Comparison of ENCODE assay signal across 8 mouse cellular contexts in the genomic region with DNA sequence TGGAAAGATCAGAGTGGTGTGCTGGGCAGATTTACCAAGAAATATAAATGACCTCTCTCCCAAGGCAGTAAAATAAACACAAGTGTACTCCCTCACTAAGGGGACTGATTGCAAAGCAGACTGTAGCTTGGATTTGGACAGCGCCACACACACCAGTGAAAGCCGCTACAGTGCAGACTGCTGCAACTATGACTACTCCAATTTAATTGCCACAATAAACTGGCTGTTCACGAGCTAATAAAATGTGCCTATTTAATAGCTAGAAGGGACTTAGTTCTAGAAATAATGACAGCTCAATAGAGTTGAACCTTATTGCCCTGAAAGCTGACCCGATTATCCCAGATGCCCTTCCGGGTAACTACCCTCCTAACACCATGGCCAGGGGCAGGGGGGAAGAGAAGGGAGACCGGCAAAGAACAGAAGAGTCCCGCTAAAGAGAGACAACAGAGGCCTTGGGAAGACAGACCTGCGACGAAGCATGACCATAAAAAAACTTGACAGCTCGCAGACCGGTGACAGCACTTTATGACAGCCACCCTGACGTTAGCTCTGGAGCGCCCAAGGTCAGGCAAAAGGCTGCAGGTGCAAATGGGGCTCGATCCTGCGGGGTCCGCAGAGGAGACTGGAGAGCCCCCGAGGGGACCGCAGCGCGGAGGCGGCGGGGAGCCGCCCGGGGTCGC. TPM values are rescaled to one million over a fixed set of nuclear protein-coding genes. Genes with fewer than 3 reads are reported as not detected.
DNase-seq lines count a peak whose midpoint lies in the region; ATAC-seq and TF ChIP-seq lines count a peak whose summit lies in the region.

No protein-coding gene starts in this region.

- no peak for ATAC-seq in kidney, embryonic 15.5 days (replicated peaks; ENCODE audit: low FRiP score)
- ATAC-seq in forebrain, postnatal 0 days = no peak
- ATAC-seq in liver, postnatal 0 days = peak; percentile 35

- no peaks in the 10 kb centered on the region; the same call in 1 of the 2 replicates for H3K36me3 ChIP-seq in kidney, embryonic 15.5 days
- no peaks in the 10 kb centered on the region for H3K36me3 ChIP-seq in forebrain, postnatal 0 days (ENCODE audit: insufficient read depth)
- H3K36me3 ChIP-seq in liver, postnatal 0 days (replicated peaks; ENCODE audit: insufficient read depth, low read length) = no peaks in the 10 kb centered on the region

- H3K9me3 ChIP-seq in kidney, embryonic 15.5 days (replicated peaks) = no peaks in the 10 kb centered on the region
- no peaks in the 10 kb centered on the region for H3K9me3 ChIP-seq in forebrain, postnatal 0 days (ENCODE audit: low read length)
- no peaks in the 10 kb centered on the region for H3K9me3 ChIP-seq in liver, postnatal 0 days (ENCODE audit: low read length)

- no peak for TF ChIP-seq CTCF in forebrain, postnatal 0 days (IDR thresholded peaks at IDR 0.05; ENCODE audit: low read depth)
- no peak for TF ChIP-seq CTCF in liver, postnatal 0 days (IDR thresholded peaks at IDR 0.05; ENCODE audit: low read depth)

- H3K9ac ChIP-seq in kidney, embryonic 15.5 days = peak overlapping the region; percentile 95
- peak overlapping the region; percentile 89 for H3K9ac ChIP-seq in forebrain, postnatal 0 days
- peak overlapping the region; percentile 84 for H3K9ac ChIP-seq in liver, postnatal 0 days (replicated peaks)

- H3K27ac ChIP-seq in kidney, embryonic 15.5 days = peak overlapping the region; percentile 97
- peak overlapping the region; percentile 94 for H3K27ac ChIP-seq in forebrain, postnatal 0 days (ENCODE audit: low read depth, low read length)
- H3K27ac ChIP-seq in liver, postnatal 0 days (ENCODE audit: low read depth) = peak overlapping the region; percentile 84

- DNase-seq in kidney, adult 18-20 months = no peak
- DNase-seq in NIH3T3 (ENCODE audit: low read depth) = peak; percentile 51
- DNase-seq in forebrain, postnatal 0 days = no peak
- no peak for DNase-seq in liver, postnatal 0 days
- no peak for DNase-seq in adrenal gland, postnatal 25 days
- DNase-seq in adrenal gland, adult 8-10 months = no peak
- no peak for DNase-seq in c-Kit-positive CD71-positive TER-119-positive erythroid progenitor cells, embryonic 14.5 days (ENCODE audit: low spot score)

- 3% methylated on average over 25 of the region's 25 CpGs for WGBS in kidney, embryonic 15.5 days
- 5% methylated on average over 25 of the region's 25 CpGs for WGBS in forebrain, postnatal 0 days
- 5% methylated on average over 24 of the region's 25 CpGs for WGBS in liver, postnatal 0 days (ENCODE audit: insufficient replicate concordance)

- H3K4me3 ChIP-seq in kidney, embryonic 15.5 days (replicated peaks) = peak overlapping the region; percentile 97
- peak overlapping the region; percentile 84 for H3K4me3 ChIP-seq in forebrain, postnatal 0 days (ENCODE audit: low read depth, low read length)
- H3K4me3 ChIP-seq in liver, postnatal 0 days (ENCODE audit: low read depth, low read length) = peak overlapping the region; percentile 84

- H3K4me1 ChIP-seq in kidney, embryonic 15.5 days = peaks cover 41% of the 10 kb centered on the region
- peaks cover 12% of the 10 kb centered on the region for H3K4me1 ChIP-seq in forebrain, postnatal 0 days (ENCODE audit: insufficient read depth)
- H3K4me1 ChIP-seq in liver, postnatal 0 days (ENCODE audit: insufficient read depth) = peaks cover 20% of the 10 kb centered on the region

- no peaks in the 10 kb centered on the region for H3K27me3 ChIP-seq in kidney, embryonic 15.5 days
- no peaks in the 10 kb centered on the region for H3K27me3 ChIP-seq in forebrain, postnatal 0 days (ENCODE audit: insufficient read depth, low read length)
- H3K27me3 ChIP-seq in liver, postnatal 0 days (ENCODE audit: insufficient read depth, low read length) = no peaks in the 10 kb centered on the region

- peak overlapping the region; percentile 82 for H3K4me2 ChIP-seq in kidney, embryonic 15.5 days
- peak overlapping the region; percentile 97 for H3K4me2 ChIP-seq in forebrain, postnatal 0 days (ENCODE audit: low read depth)
- peak overlapping the region; percentile 85 for H3K4me2 ChIP-seq in liver, postnatal 0 days (ENCODE audit: low read depth, low read length)

- no peak for TF ChIP-seq EP300 in liver, postnatal 0 days (IDR thresholded peaks at IDR 0.05; ENCODE audit: low read depth)

RNA-seq across cellular contexts. Expression of gene Zdhhc7, which starts 0.8 kb away (rescaled TPM):
- polyA plus RNA-seq in kidney, embryonic 15.5 days (2015; fragmentation: Nextera tagmentation; extraction: Ambion mirVana) = 31.9 and 34.3 TPM in 2 replicates
- 24.8 and 37.6 TPM in 2 replicates for total RNA-seq in forebrain, postnatal 0 days (2014; rRNA removed)
- 19.2 and 25.3 TPM in 2 replicates for polyA plus RNA-seq in forebrain, postnatal 0 days (2015; fragmentation: Nextera tagmentation; extraction: Ambion mirVana)
- 9.9 and 10.8 TPM in 2 replicates for polyA plus RNA-seq in liver, postnatal 0 days (2015; fragmentation: Nextera tagmentation; extraction: Ambion mirVana)
- 58.5 and 60.1 TPM in 2 replicates for total RNA-seq in adrenal gland, postnatal 25 days (2021)
- total RNA-seq in adrenal gland, adult 8-10 months (2022) = 10 to 100 TPM; 50.1 to 70.1 (median 55.6) TPM

RNA-seq across cellular contexts. Expression of gene 6430548M08Rik, which starts 13.4 kb away (rescaled TPM):
- 5.8 and 6.1 TPM in 2 replicates for polyA plus RNA-seq in kidney, embryonic 15.5 days (2015; fragmentation: Nextera tagmentation; extraction: Ambion mirVana)
- 49.0 and 59.6 TPM in 2 replicates for total RNA-seq in forebrain, postnatal 0 days (2014; rRNA removed)
- 27.8 and 32.7 TPM in 2 replicates for polyA plus RNA-seq in forebrain, postnatal 0 days (2015; fragmentation: Nextera tagmentation; extraction: Ambion mirVana)
- 4.9 and 5.1 TPM in 2 replicates for polyA plus RNA-seq in liver, postnatal 0 days (2015; fragmentation: Nextera tagmentation; extraction: Ambion mirVana)
- total RNA-seq in adrenal gland, postnatal 25 days (2021) = 111 and 165 TPM in 2 replicates
- total RNA-seq in adrenal gland, adult 8-10 months (2022) = 100 to 1,000 TPM; 110 to 182 (median 142) TPM
